Mouse (Mus musculus): Measurements from ENCODE around the gene Whamm.

DNA sequence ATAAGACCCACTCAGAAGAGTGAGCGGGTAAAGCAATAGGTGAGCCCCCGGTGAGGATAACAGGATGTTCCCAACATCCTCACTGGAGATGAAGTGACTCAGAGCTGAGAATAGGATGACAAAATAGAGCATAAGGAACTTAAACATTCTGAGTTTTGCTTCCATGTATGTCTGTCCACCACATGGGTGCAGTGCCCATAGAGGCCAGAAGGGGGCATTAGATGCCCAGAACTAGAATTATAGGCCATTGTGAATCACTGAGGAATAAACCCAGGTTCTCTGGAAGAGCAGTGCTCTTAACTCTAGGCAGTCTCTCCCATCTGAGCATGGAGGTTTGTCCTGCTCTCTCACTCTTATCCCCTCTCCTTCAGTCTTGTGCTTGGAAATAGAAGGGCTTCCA, 16.7 kb upstream of the Whamm start:
- TF ChIP-seq CTCF (IDR thresholded peaks at IDR 0.05; ENCODE audit: borderline replicate concordance, insufficient read depth, low read length) (no peak), POLR2A (IDR thresholded peaks at IDR 0.05; ENCODE audit: low read depth, low read length) (no peak)

All from embryonic fibroblast, embryonic 13.5 days (primary cell).